Mouse (Mus musculus): ENCODE results near the gene Arfgef2.

DNA sequence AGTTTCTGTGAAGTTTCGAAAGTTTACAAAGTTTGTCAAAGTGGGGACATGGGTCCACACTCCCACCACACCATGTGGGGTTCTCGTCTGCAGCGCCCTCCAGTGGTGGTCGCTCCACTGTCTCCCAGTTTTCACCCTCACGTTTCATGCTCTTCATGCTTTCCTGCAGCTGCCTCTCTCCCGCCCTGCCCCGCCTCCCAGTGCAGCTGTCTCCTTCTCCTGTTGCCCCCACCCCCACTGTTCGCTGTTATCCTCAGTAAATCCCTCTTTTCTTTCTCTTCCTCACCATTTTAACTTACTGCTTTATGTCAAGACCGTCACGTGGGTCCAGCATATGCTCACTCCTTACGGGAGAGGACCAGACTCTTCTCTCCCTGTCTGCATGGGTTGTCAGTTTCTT, 82.4 kb downstream of the Arfgef2 start:
- peak; percentile 36; the same call in 1 of the 2 replicates for TF ChIP-seq CTCF (IDR thresholded peaks at IDR 0.05; ENCODE audit: borderline replicate concordance, insufficient read depth, low read depth, low read length)
- no peak for TF ChIP-seq POLR2A (IDR thresholded peaks at IDR 0.05; ENCODE audit: borderline replicate concordance, insufficient read depth, low read length)
